Mouse (Mus musculus): ENCODE measurements at regions not wholly inside any gene's neighbourhood (a gene's known extent, or its start where the extent isn't known, plus 50 kb on each side); places are given as distances from the start of the nearest gene placed in this dataset.
A peak's percentile ranks its signal among the peaks of the same experiment; 100 is the strongest.

DNA sequence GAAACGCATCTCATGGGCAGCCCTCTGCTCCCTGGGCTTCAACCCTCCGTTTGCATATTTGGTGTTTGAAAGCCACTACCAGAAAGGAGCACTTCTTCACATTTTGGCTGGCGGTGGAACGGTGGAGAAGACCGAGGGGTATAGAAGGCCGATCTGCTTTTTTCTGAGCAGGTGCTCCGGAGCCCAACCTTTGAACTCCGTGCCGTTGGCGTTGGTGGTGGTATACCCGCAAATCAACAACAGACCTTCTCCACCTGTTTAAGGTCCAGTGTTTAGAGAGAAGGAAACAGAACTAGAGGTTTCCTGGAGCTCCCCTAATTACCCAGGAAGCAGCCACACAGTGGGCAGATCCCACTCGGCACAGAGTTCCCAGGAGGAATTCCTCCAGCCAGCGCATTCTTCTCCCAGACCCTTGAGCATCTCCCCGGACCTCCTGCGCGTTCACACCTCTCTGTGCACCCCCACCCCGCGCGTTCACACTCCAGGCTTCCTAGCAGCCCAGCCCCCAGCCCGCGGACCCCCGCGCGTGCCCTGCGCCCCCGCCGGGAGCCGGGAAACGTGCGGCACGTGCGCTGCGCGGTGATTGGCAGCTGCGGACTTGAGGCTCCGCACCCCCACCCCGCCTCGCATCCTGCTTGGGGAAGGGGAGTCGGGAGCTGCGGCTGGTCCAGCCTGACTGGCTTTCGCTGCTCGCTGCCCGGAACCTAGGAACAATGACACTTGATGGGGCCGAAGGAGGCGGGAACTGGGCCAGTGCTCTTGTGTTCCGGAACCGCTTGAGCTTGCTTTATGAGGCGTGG, 49.9 kb upstream of the Kdm7a start:
- peak overlapping the region; percentile 50 for H3K9ac ChIP-seq (ENCODE audit: low read depth, low read length, severe bottlenecking)
- TF ChIP-seq POLR2A (IDR thresholded peaks at IDR 0.05; ENCODE audit: borderline replicate concordance, extremely low read depth, insufficient read depth, insufficient read length) = 0 out of 2 replicates have a peak, but pooled peaks have one; percentile 47
- H3K4me3 ChIP-seq (replicated peaks; ENCODE audit: low read length) = peak overlapping the region; percentile 37
- peak overlapping the region; percentile 88 for H3K4me2 ChIP-seq (replicated peaks; ENCODE audit: low read depth, low read length, severe bottlenecking)
- 2% methylated on average over 44 of the region's 48 CpGs for WGBS
- H3K4me1 ChIP-seq (ENCODE audit: control insufficient read depth, insufficient read depth, low read length) = peaks cover 29% of the 10 kb centered on the region
- H3K36me3 ChIP-seq (ENCODE audit: control insufficient read depth, insufficient read depth, low read length) = no peaks in the 10 kb centered on the region
- peak overlapping the region; percentile 81 for H3K27ac ChIP-seq (replicated peaks; ENCODE audit: low read depth, low read length)
- DNase-seq (ENCODE audit: low spot score) (peak; percentile 75), ATAC-seq (ENCODE audit: low FRiP score, low read depth) (peak; percentile 78)
- no peaks in the 10 kb centered on the region for H3K27me3 ChIP-seq (ENCODE audit: control insufficient read depth, insufficient read depth, low read length)
- H3K9me3 ChIP-seq (ENCODE audit: control insufficient read depth, low read length) = no peaks in the 10 kb centered on the region
